Mouse (Mus musculus) MEL (cell line): ENCODE results near the gene Ppp2r3c. TPM values are rescaled to one million over a fixed set of nuclear protein-coding genes. Genes with fewer than 3 reads are reported as not detected.
A peak's percentile ranks its signal among the peaks of the same experiment; 100 is the strongest.

Experiments
- DNase-seq: peaks from one replicate; pipeline ENCODE4 v3.0.0; 2011; ENCODE audit warnings: low read depth, low spot score
- H3K27ac ChIP-seq: 2 replicates; pipeline ENCODE4 v1.5.1; 2012; ENCODE audit warnings: low read depth, mild to moderate bottlenecking, control low read depth, low read length, moderate library complexity; ENCODE audit not compliant: control insufficient read depth
- H3K27me3 ChIP-seq, 2 experiments: fragments of 150-350 bp in 1 of 2; sonication (generic) in 1 of 2; 2 replicates each; pipeline ENCODE4 v1.6.1; 2012; ENCODE audit warnings: low read length in 2 of 2, mild to moderate bottlenecking in 2 of 2, improper control_type of control experiment in 1 of 2, moderate library complexity in 1 of 2; ENCODE audit not compliant: insufficient read depth in 2 of 2, control insufficient read depth in 1 of 2
- H3K36me3 ChIP-seq, 2 experiments: 2 replicates each; pipeline ENCODE4 v1.6.1; 2012 to 2014; ENCODE audit warnings: low read length in 2 of 2, improper control_type of control experiment in 1 of 2, inconsistent platforms in 1 of 2, mild to moderate bottlenecking in 1 of 2; ENCODE audit not compliant: insufficient read depth in 2 of 2, control insufficient read depth in 1 of 2
- H3K4me1 ChIP-seq, 2 experiments: fragments of 150-350 bp in 1 of 2; sonication (generic) in 1 of 2; 2 replicates each; pipeline ENCODE4 v1.6.1; 2012; ENCODE audit warnings: low read length in 2 of 2, improper control_type of control experiment in 1 of 2, mild to moderate bottlenecking in 1 of 2; ENCODE audit not compliant: insufficient read depth in 2 of 2, control insufficient read depth in 1 of 2
- H3K4me3 ChIP-seq, 2 experiments: fragments of 150-350 bp in 1 of 2; sonication (generic) in 1 of 2; 2 replicates each; pipeline ENCODE4 v1.5.1; 2012; ENCODE audit warnings: low read depth in 2 of 2, low read length in 2 of 2, mild to moderate bottlenecking in 2 of 2, moderate library complexity in 2 of 2, control low read depth in 1 of 2, improper control_type of control experiment in 1 of 2; ENCODE audit not compliant: control insufficient read depth in 1 of 2, insufficient read depth in 1 of 2
- H3K79me2 ChIP-seq: 2 replicates; pipeline ENCODE4 v1.6.1; 2012; ENCODE audit warnings: mild to moderate bottlenecking, low read length, moderate library complexity; ENCODE audit not compliant: control insufficient read depth, poor library complexity, insufficient read depth
- H3K9ac ChIP-seq: 2 replicates; pipeline ENCODE4 v1.6.1; 2012; ENCODE audit warnings: low read depth, mild to moderate bottlenecking, control low read depth, low read length, moderate library complexity; ENCODE audit not compliant: control insufficient read depth, poor library complexity, severe bottlenecking
- H3K9me3 ChIP-seq: fragments of 150-350 bp; sonication (generic); replicated peaks from 2 replicates; pipeline ENCODE4 v1.6.1; 2012; ENCODE audit warnings: mild to moderate bottlenecking, low read length, improper control_type of control experiment, moderate library complexity; ENCODE audit not compliant: insufficient read depth
- CTCF ChIP-seq, 3 experiments: IDR thresholded peaks in 2 of 3; conservative IDR thresholded peaks in 1 of 3; 2 replicates each; pipeline ENCODE4 v1.5.1; 2011 to 2012; ENCODE audit warnings: low read length in 3 of 3, low read depth in 2 of 3, mild to moderate bottlenecking in 2 of 3, improper control_type of control experiment in 1 of 3, inconsistent platforms in 1 of 3, mixed read lengths in 1 of 3, moderate library complexity in 1 of 3; ENCODE audit not compliant: control insufficient read depth in 1 of 3, insufficient read depth in 1 of 3, poor library complexity in 1 of 3, severe bottlenecking in 1 of 3
- GATA1 ChIP-seq: IDR thresholded peaks from 2 replicates; pipeline ENCODE4 v1.6.1; 2011; ENCODE audit warnings: low read depth, low read length, improper control_type of control experiment
- JUND ChIP-seq: IDR thresholded peaks from 2 replicates; pipeline ENCODE4 v1.6.1; 2011; ENCODE audit warnings: low read depth, mild to moderate bottlenecking, improper control_type of control experiment, low read length
- KAT2A ChIP-seq: conservative IDR thresholded peaks from 2 replicates; pipeline ENCODE4 v1.6.1; 2012; ENCODE audit warnings: low read depth, low read length, improper control_type of control experiment, inconsistent platforms
- MAZ ChIP-seq: IDR thresholded peaks from 2 replicates; pipeline ENCODE4 v1.6.1; 2012; ENCODE audit warnings: low read depth, mild to moderate bottlenecking, inconsistent platforms, low read length, improper control_type of control experiment
- MEF2A ChIP-seq: IDR thresholded peaks from 2 replicates; pipeline ENCODE4 v1.6.1; 2014; ENCODE audit warnings: low read depth, mild to moderate bottlenecking, inconsistent platforms, low read length, improper control_type of control experiment; ENCODE audit not compliant: poor library complexity, insufficient replicate concordance, severe bottlenecking; ENCODE audit errors: extremely low read depth
- MYC ChIP-seq: IDR thresholded peaks from 2 replicates; pipeline ENCODE4 v1.6.1; 2011; ENCODE audit warnings: low read depth, mild to moderate bottlenecking, low read length, improper control_type of control experiment, moderate library complexity
- NELFE ChIP-seq: IDR thresholded peaks from 2 replicates; pipeline ENCODE4 v1.6.1; 2011; ENCODE audit warnings: low read depth, low read length, improper control_type of control experiment
- POLR2A ChIP-seq, 2 experiments: IDR thresholded peaks; 2 replicates each; pipeline ENCODE4 v1.6.1; 2011 to 2012; ENCODE audit warnings: low read length in 2 of 2, mild to moderate bottlenecking in 2 of 2, control low read depth in 1 of 2, improper control_type of control experiment in 1 of 2, low read depth in 1 of 2, moderate library complexity in 1 of 2; ENCODE audit not compliant: control insufficient read depth in 1 of 2, insufficient read depth in 1 of 2, poor library complexity in 1 of 2
- POLR2AphosphoS2 ChIP-seq: IDR thresholded peaks from 2 replicates; pipeline ENCODE4 v1.6.1; 2011; ENCODE audit warnings: low read length, improper control_type of control experiment
- SIN3A ChIP-seq: IDR thresholded peaks from 2 replicates; pipeline ENCODE4 v1.6.1; 2012; ENCODE audit warnings: low read length, improper control_type of control experiment, inconsistent platforms
- USF1 ChIP-seq: IDR thresholded peaks from 2 replicates; pipeline ENCODE4 v1.6.1; 2014; ENCODE audit warnings: low read depth, mild to moderate bottlenecking, inconsistent platforms, low read length, improper control_type of control experiment, moderate library complexity
- USF2 ChIP-seq, 2 experiments: IDR thresholded peaks; 2 replicates each; pipeline ENCODE4 v1.6.1; 2011 to 2012; ENCODE audit warnings: improper control_type of control experiment in 2 of 2, low read length in 2 of 2, borderline replicate concordance in 1 of 2, inconsistent platforms in 1 of 2, low read depth in 1 of 2, mild to moderate bottlenecking in 1 of 2; ENCODE audit not compliant: insufficient read depth in 1 of 2
- ZKSCAN1 ChIP-seq: IDR thresholded peaks from 2 replicates; pipeline ENCODE4 v1.6.1; 2012; ENCODE audit warnings: low read depth, mild to moderate bottlenecking, inconsistent platforms, low read length, improper control_type of control experiment, moderate library complexity
- polyA plus RNA-seq, 2 experiments: library from polyadenylated mRNA; stranded (reverse) in 1 of 2; unstranded in 1 of 2; fragments of >175 nt in 1 of 2; fragments of >200 nt in 1 of 2; gene quantifications; 2 replicates each; pipeline versions ENCODE4 v1.2.1 to v1.2.4; 2012; ENCODE audit warnings: low replicate concordance in 2 of 2, low read depth in 1 of 2; ENCODE audit not compliant: insufficient read length in 2 of 2, insufficient read depth in 1 of 2, missing spikeins in 1 of 2
- total RNA-seq: library from RNA; depleted of rRNA; stranded (reverse); fragments of 300-350 nt; gene quantifications from 2 replicates; pipeline ENCODE4 v1.2.3, GENCODE M21; 2012

The Ppp2r3c gene
- total and polyA plus RNA-seq, 3 experiments = 12.3 to 12.6 TPM; not detected in 1

GRCm38 (mm10) chr12:55308731-55309130 lies 5.9 kb upstream of the Ppp2r3c start:
- peaks cover 0 to 8% of the 10 kb centered on the region in 2 experiments; a peak in 2 of 4 replicates for H3K36me3 ChIP-seq
- no peak for DNase-seq

GRCm38 (mm10) chr12:55307566-55307965 lies 4.8 kb upstream of the Ppp2r3c start:
- no peak overlapping the region for H3K9ac ChIP-seq

More at GRCm38 (mm10) chr12:55308731-55309130, 5.9 kb upstream of the Ppp2r3c start:
- H3K4me3 ChIP-seq = no peak overlapping the region
- H3K79me2 ChIP-seq = no peaks in the 10 kb centered on the region; the same call in none of the 2 replicates
- peaks cover 1 to 5% of the 10 kb centered on the region in 2 experiments; a peak in 2 of 4 replicates for H3K4me1 ChIP-seq
- no peak for TF ChIP-seq MAZ
- TF ChIP-seq KAT2A = no peak
- TF ChIP-seq CTCF (IDR thresholded peaks at IDR 0.05 in 2 of 3, conservative IDR thresholded peaks at IDR 0.05 in 1 of 3; ENCODE audit: control insufficient read depth in 1 of 3, insufficient read depth in 1 of 3, low read depth in 2 of 3, low read length in 3 of 3, poor library complexity in 1 of 3, severe bottlenecking in 1 of 3) = no peak
- no peak for TF ChIP-seq JUND
- TF ChIP-seq USF2 (IDR thresholded peaks at IDR 0.05; ENCODE audit: borderline replicate concordance in 1 of 2, insufficient read depth in 1 of 2, low read depth in 1 of 2, low read length in 2 of 2) = no peak
- TF ChIP-seq, all 39 proteins: peak for 0
- H3K27me3 ChIP-seq = no peaks in the 10 kb centered on the region
- no peaks in the 10 kb centered on the region for H3K9me3 ChIP-seq
- H3K27ac ChIP-seq = no peak overlapping the region
- H3K9ac ChIP-seq = no peak overlapping the region

GRCm38 (mm10) chr12:55306371-55306770 lies 3.6 kb upstream of the Ppp2r3c start:
- Histone ChIP-seq H3K36me3 (peaks cover 0 to 10% of the 10 kb centered on the region in 2 experiments; a peak in 2 of 4 replicates), H3K27me3 (no peaks in the 10 kb centered on the region), H3K4me3 (no peak overlapping the region), H3K9me3 (no peaks in the 10 kb centered on the region), H3K4me1 (peaks cover 3 to 7% of the 10 kb centered on the region in 2 experiments; a peak in 3 of 4 replicates), H3K9ac (no peak overlapping the region), H3K27ac (no peak overlapping the region), H3K79me2 (peaks cover 8% of the 10 kb centered on the region)
- DNase-seq = no peak
- no peak for TF ChIP-seq ZKSCAN1
- TF ChIP-seq USF1 = no peak
- TF ChIP-seq NELFE = no peak
- TF ChIP-seq CTCF (IDR thresholded peaks at IDR 0.05 in 2 of 3, conservative IDR thresholded peaks at IDR 0.05 in 1 of 3; ENCODE audit: control insufficient read depth in 1 of 3, insufficient read depth in 1 of 3, low read depth in 2 of 3, low read length in 3 of 3, poor library complexity in 1 of 3, severe bottlenecking in 1 of 3) = peak in 2 of 3 experiments; percentile 21 to 23; a peak in 5 of 6 replicates
- no peak for TF ChIP-seq POLR2A (IDR thresholded peaks at IDR 0.05; ENCODE audit: control insufficient read depth in 1 of 2, insufficient read depth in 1 of 2, low read depth in 1 of 2, low read length in 2 of 2, poor library complexity in 1 of 2)
- TF ChIP-seq, all 39 proteins: peak for 1

More at GRCm38 (mm10) chr12:55307566-55307965, 4.8 kb upstream of the Ppp2r3c start:
- H3K27me3 ChIP-seq = no peaks in the 10 kb centered on the region
- no peak for DNase-seq
- no peak overlapping the region for H3K27ac ChIP-seq
- no peak for TF ChIP-seq CTCF (IDR thresholded peaks at IDR 0.05 in 2 of 3, conservative IDR thresholded peaks at IDR 0.05 in 1 of 3; ENCODE audit: control insufficient read depth in 1 of 3, insufficient read depth in 1 of 3, low read depth in 2 of 3, low read length in 3 of 3, poor library complexity in 1 of 3, severe bottlenecking in 1 of 3)
- no peak for TF ChIP-seq MEF2A
- TF ChIP-seq MYC = no peak
- TF ChIP-seq SIN3A = no peak
- no peak for TF ChIP-seq GATA1
- no peak for TF ChIP-seq POLR2AphosphoS2
- TF ChIP-seq, all 39 proteins: peak for 0
- Histone ChIP-seq H3K4me1 (peaks cover 3 to 6% of the 10 kb centered on the region in 2 experiments; a peak in 2 of 4 replicates), H3K36me3 (peaks cover 0 to 10% of the 10 kb centered on the region in 2 experiments; a peak in 2 of 4 replicates), H3K9me3 (no peaks in the 10 kb centered on the region), H3K4me3 (no peak overlapping the region), H3K79me2 (peaks cover 4% of the 10 kb centered on the region)
